Mouse (Mus musculus): Measurements from ENCODE around the gene Dytn.

Gene Dytn

GRCm38 (mm10) chr1:63576803-63577202 lies 109.9 kb downstream of the Dytn start:
- no peak for DNase-seq

DNA sequence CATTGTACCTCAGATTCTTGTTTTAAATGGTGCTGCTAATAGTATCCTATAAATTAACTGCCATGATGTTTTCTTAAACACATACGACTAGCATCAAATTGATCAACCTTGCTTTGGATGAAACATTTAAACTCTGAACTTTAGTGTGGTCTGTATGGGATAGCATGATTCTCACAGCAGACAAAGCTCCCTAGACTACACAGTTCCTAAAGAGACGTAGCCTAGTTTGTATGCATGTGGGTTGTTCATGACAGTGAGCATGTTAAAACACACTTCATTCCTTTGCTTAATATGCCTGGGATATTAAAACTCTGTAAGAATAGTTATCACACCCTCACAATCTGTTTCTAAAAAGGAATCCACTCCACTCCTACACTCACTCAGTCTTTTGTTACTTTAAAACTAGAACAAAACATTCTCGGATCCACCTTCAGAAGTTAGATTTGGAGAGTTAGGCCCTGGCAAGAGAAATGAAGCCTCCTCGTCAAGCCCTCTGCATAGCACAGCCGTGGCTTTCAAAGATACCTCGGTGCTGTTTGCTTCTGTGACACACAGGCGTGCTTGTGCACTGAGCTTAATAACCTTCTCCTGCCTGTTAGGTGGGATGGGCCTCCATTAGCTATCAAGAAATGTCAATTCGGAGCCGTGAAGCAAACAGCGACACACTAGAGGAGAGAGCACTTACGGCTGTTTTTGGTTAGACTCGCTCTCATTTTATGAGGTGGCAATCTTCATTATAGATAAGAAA lies 112.7 kb downstream of the Dytn start:
- DNase-seq = no peak

- DNase-seq = peak; percentile 1
Observed at GRCm38 (mm10) chr1:63573432-63573831, 113.3 kb downstream of the Dytn start.

Measured in lung, postnatal 36 days (tissue).